Mouse (Mus musculus): Measurements from ENCODE around the gene Plekhg5.

DNA sequence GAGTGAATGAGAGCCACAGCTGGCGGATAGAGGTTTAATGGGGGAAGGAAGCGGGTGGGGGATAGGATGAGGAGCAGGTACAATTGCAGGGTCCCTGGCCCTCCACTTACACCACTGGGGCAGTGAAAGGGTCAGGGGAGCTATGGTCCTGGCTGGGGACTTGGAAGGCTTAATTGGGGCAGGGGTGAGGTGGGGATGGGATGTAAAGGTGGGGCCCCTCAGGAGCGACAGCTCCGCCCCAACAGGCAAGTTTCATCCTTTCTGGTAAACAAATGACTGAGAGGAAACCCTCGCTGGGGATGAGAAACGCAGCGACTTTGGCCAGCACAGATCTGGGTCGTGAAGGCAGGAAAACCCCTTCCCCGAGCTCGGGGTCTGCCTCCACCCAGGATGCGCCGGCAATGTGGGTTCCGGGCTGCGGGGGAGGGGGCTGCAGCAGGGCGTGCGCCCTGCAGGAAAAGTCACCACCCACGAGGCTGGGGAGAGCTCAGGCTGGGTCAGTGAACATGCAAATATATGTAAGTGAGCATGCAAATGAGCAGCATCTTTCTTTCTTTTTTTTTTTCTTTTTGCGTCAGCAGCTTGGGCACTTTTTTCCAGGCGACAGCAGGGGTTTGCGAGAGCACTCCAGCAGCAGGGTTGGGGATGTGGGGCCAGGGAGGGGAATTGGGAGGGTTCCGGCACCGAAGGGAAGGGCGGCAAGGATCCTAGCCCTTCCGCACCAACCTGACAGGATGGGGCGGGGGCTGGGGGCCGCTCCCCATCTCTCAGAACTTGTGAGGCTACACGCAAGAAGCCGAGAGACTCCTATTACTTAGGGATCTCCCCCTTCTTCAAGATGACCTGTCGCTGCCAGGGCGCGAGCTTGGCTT, 48.2 kb downstream of the Plekhg5 start:
- TF ChIP-seq CTCF (IDR thresholded peaks at IDR 0.05; ENCODE audit: insufficient read depth, low read length), result no peak
- TF ChIP-seq POLR2A (IDR thresholded peaks at IDR 0.05; ENCODE audit: borderline replicate concordance, extremely low read depth, low read depth, low read length), result no peak
